In the genomic region with DNA sequence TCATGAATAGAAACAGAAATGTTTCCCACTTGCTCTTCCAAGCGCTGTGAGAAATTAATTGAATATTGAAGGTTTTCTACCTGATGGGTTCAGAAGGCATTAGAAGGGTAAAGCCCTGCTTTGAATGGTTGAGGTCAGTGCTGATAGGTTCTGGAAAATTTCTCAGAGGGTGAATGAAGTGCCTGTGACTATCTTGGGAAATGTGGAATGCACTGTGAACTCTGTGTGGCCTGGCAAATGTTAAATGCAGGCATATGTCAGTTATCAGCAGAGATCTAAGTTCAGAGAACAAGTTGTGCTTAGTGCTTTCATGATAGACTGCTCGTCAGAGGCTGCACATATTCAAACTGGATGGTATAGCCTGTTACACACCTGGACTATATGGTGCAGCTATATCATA, we compare ENCODE assay signal across 28 mouse cellular contexts.
DNase-seq lines count a peak whose midpoint lies in the region; ATAC-seq lines count a peak whose summit lies in the region.
"Had no signal": no experiment of that assay in that cellular context is flagged by ENCODE, and none has a peak within 500 bp of the region (broad histone marks: within the 10 kb centered on the region; RNA-seq: fewer than 3 reads in every experiment).

No protein-coding gene starts in this region.

- no peaks in the 10 kb centered on the region for H3K27me3 ChIP-seq in heart, embryonic 12.5 days (replicated peaks)
- H3K27me3 ChIP-seq in heart, embryonic 16.5 days (ENCODE audit: control insufficient read depth, insufficient read depth, low read length) = no peaks in the 10 kb centered on the region
- no peaks in the 10 kb centered on the region for H3K27me3 ChIP-seq in heart, embryonic 11.5 days (ENCODE audit: control insufficient read depth, insufficient read depth, low read length)
- H3K27me3 ChIP-seq: CH12.LX; embryonic facial prominence, embryonic 13.5 days; forebrain, embryonic 12.5 days; forebrain, embryonic 15.5 days; hindbrain, embryonic 12.5 days; hindbrain, embryonic 15.5 days had no signal

- H3K4me1 ChIP-seq in heart, embryonic 12.5 days (replicated peaks) = peaks cover 14% of the 10 kb centered on the region
- peaks cover 6% of the 10 kb centered on the region for H3K4me1 ChIP-seq in heart, embryonic 16.5 days (ENCODE audit: control insufficient read depth, insufficient read depth, low read length)
- H3K4me1 ChIP-seq in heart, embryonic 11.5 days (ENCODE audit: control insufficient read depth, insufficient read depth, low read length) = peaks cover 5% of the 10 kb centered on the region; the same call in 1 of the 2 replicates
- H3K4me1 ChIP-seq: forebrain, embryonic 12.5 days; hindbrain, embryonic 12.5 days; hindbrain, embryonic 15.5 days had no signal

- H3K9me3 ChIP-seq in heart, embryonic 12.5 days (replicated peaks) = no peaks in the 10 kb centered on the region
- no peaks in the 10 kb centered on the region for H3K9me3 ChIP-seq in heart, embryonic 16.5 days (replicated peaks; ENCODE audit: control insufficient read depth, low read length)
- H3K9me3 ChIP-seq in heart, embryonic 11.5 days (replicated peaks; ENCODE audit: control insufficient read depth, low read length) = no peaks in the 10 kb centered on the region
- H3K9me3 ChIP-seq: embryonic facial prominence, embryonic 13.5 days; forebrain, embryonic 12.5 days; forebrain, embryonic 15.5 days; hindbrain, embryonic 12.5 days; hindbrain, embryonic 15.5 days had no signal

- H3K27ac ChIP-seq in heart, embryonic 12.5 days (ENCODE audit: poor library complexity, severe bottlenecking) = peak overlapping the region; percentile 52
- no peak overlapping the region; the same call in 1 of the 2 replicates for H3K27ac ChIP-seq in heart, embryonic 16.5 days (ENCODE audit: low read length)
- no peak overlapping the region for H3K27ac ChIP-seq in heart, embryonic 11.5 days (ENCODE audit: low read depth, low read length)
- H3K27ac ChIP-seq: embryonic facial prominence, embryonic 13.5 days; forebrain, embryonic 12.5 days; forebrain, embryonic 15.5 days; hindbrain, embryonic 12.5 days; hindbrain, embryonic 15.5 days; kidney, postnatal 0 days had no signal

- DNase-seq in embryo, embryonic 11 days = peak; percentile 14
- DNase-seq in embryo, embryonic 10 days (ENCODE audit: low spot score) = no peak
- no peak for DNase-seq in heart, adult 11 months
- DNase-seq in forelimb bud, embryonic 11.5 days (ENCODE audit: low read depth, low spot score) = peak; percentile 9
- no peak for DNase-seq in cerebellum, adult 9-11 months
- DNase-seq: adrenal gland, adult 2 months; adrenal gland, postnatal 14 days; B cell, adult 2 months; cerebellum, adult 11 months; cerebellum, adult 2 months; cerebellum, postnatal 10 days; cerebellum, postnatal 36 days; gastrocnemius, postnatal 10 days; heart, adult 18-20 months; kidney, adult 2 months had no signal

- H3K36me3 ChIP-seq in heart, embryonic 12.5 days = no peaks in the 10 kb centered on the region
- no peaks in the 10 kb centered on the region for H3K36me3 ChIP-seq in heart, embryonic 16.5 days (ENCODE audit: control insufficient read depth, insufficient read depth)
- H3K36me3 ChIP-seq in heart, embryonic 11.5 days (ENCODE audit: control insufficient read depth, insufficient read depth, low read length) = no peaks in the 10 kb centered on the region
- H3K36me3 ChIP-seq: embryonic facial prominence, embryonic 13.5 days; forebrain, embryonic 12.5 days; forebrain, embryonic 15.5 days; G1E; hindbrain, embryonic 12.5 days; hindbrain, embryonic 15.5 days had no signal

- no peak overlapping the region for H3K4me3 ChIP-seq in heart, embryonic 12.5 days
- no peak overlapping the region for H3K4me3 ChIP-seq in heart, embryonic 16.5 days (ENCODE audit: low read length)
- H3K4me3 ChIP-seq in heart, embryonic 11.5 days (ENCODE audit: low read depth, low read length) = no peak overlapping the region
- H3K4me3 ChIP-seq: embryonic facial prominence, embryonic 13.5 days; erythroblast, embryonic 14.5 days; forebrain, embryonic 12.5 days; forebrain, embryonic 15.5 days; hindbrain, embryonic 12.5 days; hindbrain, embryonic 15.5 days had no signal

- WGBS in heart, embryonic 12.5 days = 44% methylated on average over 2 of the region's 2 CpGs
- WGBS in heart, embryonic 16.5 days = 56% methylated on average over 2 of the region's 2 CpGs
- 49% methylated on average over 2 of the region's 2 CpGs for WGBS in heart, embryonic 11.5 days (ENCODE audit: insufficient replicate concordance)

- no peak overlapping the region for H3K9ac ChIP-seq in heart, embryonic 12.5 days
- no peak overlapping the region for H3K9ac ChIP-seq in heart, embryonic 16.5 days (ENCODE audit: low read length)
- no peak overlapping the region for H3K9ac ChIP-seq in heart, embryonic 11.5 days (ENCODE audit: low read depth, low read length)
- H3K9ac ChIP-seq: embryonic facial prominence, embryonic 13.5 days; forebrain, embryonic 12.5 days; forebrain, embryonic 15.5 days; hindbrain, embryonic 12.5 days; hindbrain, embryonic 15.5 days had no signal

- no peak overlapping the region for H3K4me2 ChIP-seq in heart, embryonic 12.5 days
- H3K4me2 ChIP-seq in heart, embryonic 16.5 days (ENCODE audit: low read depth, low read length) = no peak overlapping the region
- H3K4me2 ChIP-seq in heart, embryonic 11.5 days = no peak overlapping the region
- H3K4me2 ChIP-seq: embryonic facial prominence, embryonic 13.5 days; forebrain, embryonic 12.5 days; forebrain, embryonic 15.5 days; hindbrain, embryonic 12.5 days; hindbrain, embryonic 15.5 days had no signal

- no peak for ATAC-seq in heart, embryonic 12.5 days (ENCODE audit: insufficient number of reproducible peaks, low FRiP score)
- peak; percentile 80 for ATAC-seq in heart, embryonic 16.5 days (replicated peaks; ENCODE audit: extremely low read depth, insufficient read depth, low FRiP score)
- ATAC-seq in heart, embryonic 11.5 days (replicated peaks; ENCODE audit: insufficient number of reproducible peaks, low FRiP score, low TSS enrichment) = no peak
- ATAC-seq: forebrain, embryonic 15.5 days; intestine, postnatal 0 days had no signal

Comparison
In these comparisons a context has a peak if more than half of its experiments do, and no peak if none do; other contexts are left out.
1. DNase-seq: peak in embryo, embryonic 11 days (single experiment) and forelimb bud, embryonic 11.5 days (single experiment); none in embryo, embryonic 10 days (single experiment), heart, adult 11 months (single experiment) and cerebellum, adult 9-11 months (single experiment).